Mouse (Mus musculus) hindbrain, postnatal 0 days (tissue): ENCODE measurements around the gene D8Ertd738e. TPM values are rescaled to one million over a fixed set of nuclear protein-coding genes. Genes with fewer than 3 reads are reported as not detected.
"Not testable (repeated sequence)": the region's sequence is repeated elsewhere in the genome, so short reads cannot be mapped to it uniquely, and the experiment has no call there.

ENCODE experiments used
- ATAC-seq: fragments of 200-750 bp; cut with Nextera tagmentation; 2 replicates; pipeline ENCODE4 v1.8.0; 2017; ENCODE audit warnings: mild to moderate bottlenecking, moderate TSS enrichment, moderate library complexity
- DNase-seq: peaks from one replicate; pipeline ENCODE4 v3.0.0-alpha.2; 2015; ENCODE audit warnings: low spot score
- H3K27ac ChIP-seq: fragments of 300-500 bp; sonication (generic); 2 replicates; pipeline ENCODE4 v1.5.1; 2014; ENCODE audit warnings: mild to moderate bottlenecking
- H3K27me3 ChIP-seq: fragments of 300-500 bp; sonication (generic); 2 replicates; pipeline ENCODE4 v1.6.1; 2014; ENCODE audit warnings: low read length, mixed read lengths; ENCODE audit not compliant: insufficient read depth
- H3K36me3 ChIP-seq: fragments of 300-500 bp; sonication (generic); 2 replicates; pipeline ENCODE4 v1.6.1; 2014; ENCODE audit warnings: low read length, mixed read lengths; ENCODE audit not compliant: insufficient read depth
- H3K4me1 ChIP-seq: fragments of 300-500 bp; sonication (generic); 2 replicates; pipeline ENCODE4 v1.6.1; 2014; ENCODE audit warnings: antibody characterized with exemption, low read length, mixed read lengths; ENCODE audit not compliant: insufficient read depth
- H3K4me2 ChIP-seq: fragments of 300-500 bp; sonication (generic); 2 replicates; pipeline ENCODE4 v1.6.1; 2014; ENCODE audit warnings: low read depth, mild to moderate bottlenecking, low read length, moderate library complexity, mixed read lengths
- H3K4me3 ChIP-seq: fragments of 300-500 bp; sonication (generic); 2 replicates; pipeline ENCODE4 v1.5.1; 2014; ENCODE audit warnings: low read length
- H3K9ac ChIP-seq: fragments of 300-500 bp; sonication (generic); replicated peaks from 2 replicates; pipeline ENCODE4 v1.6.1; 2014; ENCODE audit warnings: mild to moderate bottlenecking, low read length, moderate library complexity, mixed read lengths
- H3K9me3 ChIP-seq: fragments of 300-500 bp; sonication (generic); 2 replicates; pipeline ENCODE4 v1.6.1; 2016; ENCODE audit warnings: low read length, mixed read lengths
- CTCF ChIP-seq: IDR thresholded peaks from 2 replicates; pipeline ENCODE4 v1.5.1; 2016; ENCODE audit warnings: antibody characterized with exemption, control low read depth, low read depth
- WGBS: fragments of 180-500 bp; shearing (Covaris S2); extraction: QIAGEN DNeasy Blood & Tissue Kit; methylation state at CpG from one replicate; pipeline ENCODE4 v1.1.7; 2014; 5-methylcytosine and 5-hydroxymethylcytosine counted together
- polyA plus RNA-seq: library from polyadenylated mRNA; unstranded; fragments of >200 nt; fragmentation: Nextera tagmentation; extraction: Ambion mirVana; gene quantifications from 2 replicates; pipeline ENCODE4 v1.2.1, GENCODE M21; 2015
- total RNA-seq: library from RNA; depleted of rRNA; stranded (reverse); fragments of >200 nt; gene quantifications from 2 replicates; pipeline ENCODE4 v1.2.3, GENCODE M21; 2014; rRNA removed

Gene D8Ertd738e
- total RNA-seq (69.4 and 79.5 TPM in 2 replicates), polyA plus RNA-seq (318 and 325 TPM in 2 replicates)

GRCm38 (mm10) chr8:84249257-84250170, at the start of gene D8Ertd738e:
Gene D8Ertd738e (minus strand): TSS chr8:84249719.
- Histone ChIP-seq H3K9me3 (no peaks in the 10 kb centered on the region), H3K9ac (peak within 1 kb of the TSS; percentile 79), H3K4me2 (peak within 1 kb of the TSS; percentile 87), H3K4me3 (peak within 1 kb of the TSS; percentile 96), H3K27me3 (no peaks in the 10 kb centered on the region), H3K36me3 (peaks cover 44% of the 10 kb centered on the region), H3K4me1 (no peaks in the 10 kb centered on the region), H3K27ac (peak within 1 kb of the TSS; percentile 84)
- DNase-seq (peak; percentile 96), ATAC-seq (peak; percentile 93)
- TF ChIP-seq CTCF = no peak
- 4% methylated on average over 52 of the region's 52 CpGs for WGBS

GRCm38 (mm10) chr8:84297029-84297785, 47.7 kb upstream of the D8Ertd738e start:
- Histone ChIP-seq H3K9me3 (no peaks in the 10 kb centered on the region), H3K27ac (no peak overlapping the region), H3K27me3 (no peaks in the 10 kb centered on the region), H3K4me3 (no peak overlapping the region), H3K9ac (no peak overlapping the region), H3K36me3 (no peaks in the 10 kb centered on the region), H3K4me1 (no peaks in the 10 kb centered on the region), H3K4me2 (no peak overlapping the region)
- DNase-seq (no peak), ATAC-seq (no peak)
- WGBS = 62% methylated on average over 5 of the region's 5 CpGs
- TF ChIP-seq CTCF = no peak

DNA sequence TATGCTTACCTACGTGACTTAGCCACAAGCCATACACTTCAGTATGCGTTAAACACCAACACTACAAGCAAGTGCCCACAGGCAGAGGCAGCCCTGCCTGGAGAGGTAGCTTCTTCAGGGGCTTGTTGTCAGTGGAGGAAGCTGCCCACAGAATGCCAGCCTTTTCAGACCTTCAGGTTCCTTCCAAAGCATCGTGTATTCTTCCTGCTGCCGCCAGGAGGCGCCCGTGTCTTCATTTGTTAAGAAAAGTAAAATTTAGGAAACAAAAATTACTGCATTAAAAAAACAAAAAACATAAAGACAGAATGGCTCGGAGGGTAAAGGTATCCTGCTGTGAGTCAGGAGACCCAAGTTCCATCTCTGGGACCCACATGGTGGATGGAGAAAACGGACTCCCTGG, 42.2 kb upstream of the D8Ertd738e start:
- Histone ChIP-seq H3K27ac (no peak overlapping the region), H3K36me3 (no peaks in the 10 kb centered on the region), H3K9me3 (no peaks in the 10 kb centered on the region), H3K4me2 (no peak overlapping the region), H3K4me3 (no peak overlapping the region), H3K4me1 (no peaks in the 10 kb centered on the region), H3K27me3 (no peaks in the 10 kb centered on the region), H3K9ac (no peak overlapping the region)
- peak; percentile 90 for DNase-seq
- no peak for ATAC-seq
- TF ChIP-seq CTCF = peak; percentile 83
- 21% methylated on average over 8 of the region's 8 CpGs for WGBS

DNA sequence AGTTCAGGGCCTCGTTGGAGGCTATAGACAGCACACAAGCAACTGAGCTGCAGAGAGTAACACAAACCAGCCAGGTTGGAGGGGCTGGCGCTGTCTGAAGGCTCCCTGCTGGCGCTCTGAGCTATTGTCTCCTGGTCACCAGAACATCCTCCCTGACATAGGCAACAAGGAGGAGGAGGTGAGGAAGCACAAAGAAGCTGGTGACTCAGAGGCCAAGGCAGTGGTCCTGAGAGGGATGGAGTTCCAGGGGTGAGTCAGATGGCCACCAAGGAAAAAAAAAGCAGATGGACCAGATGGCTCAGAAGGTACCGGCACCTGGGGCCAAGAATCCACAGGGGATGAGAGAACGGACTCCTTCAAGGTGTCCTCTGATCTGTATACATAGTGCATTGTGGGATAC, 41.6 kb upstream of the D8Ertd738e start:
- TF ChIP-seq CTCF = no peak
- WGBS = 61% methylated on average over 5 of the region's 5 CpGs
- H3K27ac ChIP-seq = no peak overlapping the region
- H3K4me3 ChIP-seq = no peak overlapping the region
- DNase-seq (no peak), ATAC-seq (no peak)
- H3K36me3 ChIP-seq = no peaks in the 10 kb centered on the region
- no peaks in the 10 kb centered on the region for H3K9me3 ChIP-seq
- H3K4me2 ChIP-seq = no peak overlapping the region
- H3K9ac ChIP-seq = no peak overlapping the region
- H3K27me3 ChIP-seq = no peaks in the 10 kb centered on the region
- H3K4me1 ChIP-seq = no peaks in the 10 kb centered on the region

DNA sequence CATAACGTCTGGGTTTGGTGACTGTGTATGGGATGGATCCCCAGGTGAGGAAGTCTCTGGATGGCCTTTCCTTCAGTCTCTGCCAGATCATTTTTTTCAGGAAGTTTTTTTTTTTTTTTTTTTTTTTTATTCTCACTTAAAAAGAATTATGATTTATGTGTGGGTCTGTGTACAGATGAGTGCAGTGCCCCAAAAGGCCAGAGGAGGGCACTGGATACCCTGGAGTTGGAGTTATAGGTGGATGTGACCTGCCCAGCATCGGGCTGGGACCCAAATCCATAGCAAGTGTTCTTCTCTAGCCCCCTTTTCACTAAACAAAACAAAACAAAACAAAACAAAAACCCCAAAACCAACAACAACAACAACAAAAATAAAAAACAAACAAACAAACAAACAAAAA, 39.4 kb upstream of the D8Ertd738e start:
- Histone ChIP-seq H3K4me1 (no peaks in the 10 kb centered on the region), H3K27ac (no peak overlapping the region), H3K9me3 (no peaks in the 10 kb centered on the region), H3K4me2 (no peak overlapping the region), H3K9ac (no peak overlapping the region), H3K36me3 (no peaks in the 10 kb centered on the region), H3K27me3 (no peaks in the 10 kb centered on the region), H3K4me3 (no peak overlapping the region)
- DNase-seq = peak; percentile 13
- WGBS = 65% methylated on average over 2 of the region's 2 CpGs
- ATAC-seq = no peak
- peak; percentile 57 for TF ChIP-seq CTCF

GRCm38 (mm10) chr8:84285665-84286064, 36.1 kb upstream of the D8Ertd738e start:
- H3K36me3 ChIP-seq, H3K4me2 ChIP-seq, H3K4me1 ChIP-seq, H3K9ac ChIP-seq, H3K9me3 ChIP-seq, H3K27ac ChIP-seq, ATAC-seq, H3K27me3 ChIP-seq, H3K4me3 ChIP-seq: not testable (repeated sequence)
- DNase-seq = peak; percentile 65
- peak; percentile 69 for TF ChIP-seq CTCF
- 67% methylated on average over 5 of the region's 5 CpGs for WGBS
